Mouse (Mus musculus) left cerebral cortex, postnatal 10 days (tissue): ENCODE measurements at regions not wholly inside any gene's neighbourhood (a gene's known extent, or its start where the extent isn't known, plus 50 kb on each side); places are given as distances from the start of the nearest gene placed in this dataset.
"Not testable (repeated sequence)": the region's sequence is repeated elsewhere in the genome, so short reads cannot be mapped to it uniquely, and the experiment has no call there.

Experiments used
- DNase-seq, 2 experiments: peaks; one replicate each; pipeline ENCODE4 v3.0.0; 2021 to 2022; ENCODE audit warnings: low spot score in 2 of 2, mixed read lengths in 1 of 2; ENCODE audit errors: extremely low spot score in 1 of 2
- intact Hi-C: fragments of 180-260 bp; cut with DNase I; formaldehyde crosslinking; loops from one replicate; pipeline ENCODE4 v1.15.1; 2025

GRCm38 (mm10) chr12:23325756-23326155, 454.3 kb downstream of the Gm10330 start:
- intact Hi-C loops, DNase-seq: not testable (repeated sequence)

- DNase-seq = peak; percentile 0 to 19
These were observed 464.9 kb downstream of the Gm10330 start for GRCm38 (mm10) chr12:23315186-23315585.

More at GRCm38 (mm10) chr12:23315186-23315585, 464.9 kb downstream of the Gm10330 start:
- intact Hi-C loops = not testable (repeated sequence)
